Mouse (Mus musculus) Patski (cell line): ENCODE results near the gene Shroom2. TPM values are rescaled to one million over a fixed set of nuclear protein-coding genes. Genes with fewer than 3 reads are reported as not detected.

Experiments used
- ATAC-seq: fragments of 100-300 bp; one replicate; pipeline ENCODE4 v1.8.0; 2021
- CTCF ChIA-PET: fragments of 350-600 bp; sonication (Branson Sonifier 250); formaldehyde crosslinking; loops from one replicate; lab custom pipeline; 2022; ENCODE audit warnings: inconsistent platforms; lab: Charles Lee
- POLR2A ChIA-PET: fragments of 350-600 bp; sonication (Branson Sonifier 250); formaldehyde crosslinking; loops from one replicate; lab custom pipeline; 2022; ENCODE audit warnings: antibody characterized with exemption, inconsistent platforms; lab: Charles Lee
- DNase-seq: peaks from one replicate; pipeline ENCODE4 v3.0.0-alpha.2; 2011; ENCODE audit warnings: low read depth, low spot score
- H3K27me3 ChIP-seq: fragments of 371-371 bp; one replicate; pipeline ENCODE4 v1.5.1; 2021
- CTCF ChIP-seq: fragments of 100-300 bp; IDR thresholded peaks from one replicate; pipeline ENCODE4 v1.5.1; 2021
- in situ Hi-C: fragments of 300-500 bp; cut with MboI; formaldehyde crosslinking; loops from 3 replicates; pipeline ENCODE4 v1.11.1; 2018; ENCODE audit warnings: low pct_unique_long_range_greater_than_20kb, mixed read lengths
- polyA plus RNA-seq: library from polyadenylated mRNA; unstranded; gene quantifications from one replicate; pipeline ENCODE4 v1.2.3, GENCODE M21; 2021

The Shroom2 gene
- polyA plus RNA-seq, result 18.7 TPM

GRCm38 (mm10) chrX:152768891-152769599, at the start of gene Shroom2:
Shroom2 (minus strand) TSS chrX:152769465.
- CTCF ChIA-PET, result interaction anchor here (1.0 to 1.3 kb wide), 2 partner anchors 28 to 31 kb away, joined by 3 read pairs; no protein-coding TSS in a partner anchor
- POLR2A ChIA-PET, result no interaction called here
- ATAC-seq (peak; percentile 55), DNase-seq (no peak)
- H3K27me3 ChIP-seq, result peaks cover 14% of the 10 kb centered on the region
- in situ Hi-C loops, result loop anchor here (5.0 kb wide), 1 partner anchor 62 kb away; no protein-coding TSS in a partner anchor
- no peak for TF ChIP-seq CTCF

- no peak for ATAC-seq
- in situ Hi-C loops, result loop anchor here (5.0 to 25.0 kb wide), 3 partner anchors 117 to 432 kb away; no protein-coding TSS in a partner anchor
- POLR2A ChIA-PET, result no interaction called here
- peaks cover 5% of the 10 kb centered on the region for H3K27me3 ChIP-seq
- CTCF ChIA-PET, result interaction anchor here (0.6 to 1.8 kb wide), 7 partner anchors 78 to 199 kb away, joined by 3 to 18 read pairs (median 4); no protein-coding TSS in a partner anchor
- peak; percentile 64 for TF ChIP-seq CTCF
- no peak for DNase-seq
These were observed 49.7 kb upstream of the Shroom2 start for GRCm38 (mm10) chrX:152818996-152819395.

- H3K27me3 ChIP-seq, result no peaks in the 10 kb centered on the region
- ChIA-PET POLR2A (no interaction called here), CTCF (no interaction called here)
- no peak for TF ChIP-seq CTCF
- in situ Hi-C loops, result loop anchor here (25.0 kb wide), 1 partner anchor 426 kb away; no protein-coding TSS in a partner anchor
- no peak for DNase-seq
- no peak for ATAC-seq
These were observed 44.1 kb upstream of the Shroom2 start for GRCm38 (mm10) chrX:152813339-152813738.

- no peak for DNase-seq
- H3K27me3 ChIP-seq, result peaks cover 4% of the 10 kb centered on the region
- POLR2A ChIA-PET, result interaction anchor here (0.6 kb wide), 1 partner anchor 1770 kb away, joined by 4 read pairs; no protein-coding TSS in a partner anchor
- CTCF ChIA-PET, result no interaction called here
- TF ChIP-seq CTCF, result no peak
- in situ Hi-C loops, result loop anchor here (25.0 kb wide), 1 partner anchor 418 kb away; no protein-coding TSS in a partner anchor
- ATAC-seq, result no peak
These were observed 36.1 kb upstream of the Shroom2 start for GRCm38 (mm10) chrX:152805317-152805716.

- H3K27me3 ChIP-seq, result peaks cover 10% of the 10 kb centered on the region
- DNase-seq (no peak), ATAC-seq (no peak)
- in situ Hi-C loops, result no loop called here
- POLR2A ChIA-PET, result no interaction called here
- TF ChIP-seq CTCF, result no peak
- CTCF ChIA-PET, result no interaction called here
These were observed 19.3 kb upstream of the Shroom2 start for GRCm38 (mm10) chrX:152788611-152789010.

- peaks cover 13% of the 10 kb centered on the region for H3K27me3 ChIP-seq
- in situ Hi-C loops, result no loop called here
- no peak for ATAC-seq
- ChIA-PET CTCF (no interaction called here), POLR2A (no interaction called here)
- no peak for TF ChIP-seq CTCF
- no peak for DNase-seq
These were observed 18.9 kb upstream of the Shroom2 start for GRCm38 (mm10) chrX:152788129-152788528.

- ATAC-seq (peak; percentile 54), DNase-seq (no peak)
- in situ Hi-C loops, result no loop called here
- ChIA-PET CTCF (no interaction called here), POLR2A (no interaction called here)
- no peak for TF ChIP-seq CTCF
- H3K27me3 ChIP-seq, result peaks cover 16% of the 10 kb centered on the region
These were observed 12.6 kb upstream of the Shroom2 start, which contains the start of gene Gpr143 for GRCm38 (mm10) chrX:152781720-152782403. Gpr143 (plus strand) TSS chrX:152781921.

GRCm38 (mm10) chrX:152769600-152770157, 414 bp upstream of the Shroom2 start:
- peaks cover 15% of the 10 kb centered on the region for H3K27me3 ChIP-seq
- in situ Hi-C loops, result loop anchor here (5.0 kb wide), 1 partner anchor 62 kb away; no protein-coding TSS in a partner anchor
- no peak for DNase-seq
- CTCF ChIA-PET, result no interaction called here
- no peak for TF ChIP-seq CTCF
- peak; percentile 85 for ATAC-seq
- POLR2A ChIA-PET, result no interaction called here

- ChIA-PET CTCF (interaction anchor here (1.4 to 1.7 kb wide), 2 partner anchors 10 to 27 kb away, joined by 3 to 5 read pairs; no protein-coding TSS in a partner anchor), POLR2A (interaction anchor here (0.6 kb wide), 1 partner anchor 14 kb away, joined by 3 read pairs; no protein-coding TSS in a partner anchor)
- peaks cover 10% of the 10 kb centered on the region for H3K27me3 ChIP-seq
- in situ Hi-C loops, result no loop called here
- no peak for DNase-seq
- no peak for TF ChIP-seq CTCF
- peak; percentile 40 for ATAC-seq
These were observed 5.1 kb downstream of the Shroom2 start for GRCm38 (mm10) chrX:152764171-152764570.

GRCm38 (mm10) chrX:152762855-152763254, 6.4 kb downstream of the Shroom2 start:
- ATAC-seq, result no peak
- ChIA-PET POLR2A (no interaction called here), CTCF (interaction anchor here (1.1 to 1.4 kb wide), 2 partner anchors 8 to 17 kb away, joined by 3 to 4 read pairs; no protein-coding TSS in a partner anchor)
- DNase-seq, result no peak
- TF ChIP-seq CTCF, result no peak
- peaks cover 10% of the 10 kb centered on the region for H3K27me3 ChIP-seq
- in situ Hi-C loops, result no loop called here
